Mouse (Mus musculus) left cerebral cortex, adult 8-10 months (tissue): ENCODE measurements around the gene Wars. TPM values are rescaled to one million over a fixed set of nuclear protein-coding genes. Genes with fewer than 3 reads are reported as not detected.

Experiments used
- DNase-seq, 2 experiments: peaks; one replicate each; pipeline ENCODE4 v3.0.0; 2022; ENCODE audit warnings: low spot score in 2 of 2
- total RNA-seq, 4 experiments: library from RNA; stranded (reverse); gene quantifications; 2 replicates each; pipeline ENCODE4 v1.2.4; 2022

Wars gene
- total RNA-seq, result 10 to 100 TPM; 76.5 to 92.1 (median 83.0) TPM

GRCm38 (mm10) chr12:108893715-108894431 lies at the start of gene Wars:
Wars (minus strand) TSS chr12:108894174.
- peak; percentile 88 to 96 for DNase-seq

- peak in 1 of 2 experiments; percentile 28 for DNase-seq
Measured at GRCm38 (mm10) chr12:108942203-108942923, 48.4 kb upstream of the Wars start.

GRCm38 (mm10) chr12:108941282-108941681 lies 47.3 kb upstream of the Wars start:
- no peak for DNase-seq

DNA sequence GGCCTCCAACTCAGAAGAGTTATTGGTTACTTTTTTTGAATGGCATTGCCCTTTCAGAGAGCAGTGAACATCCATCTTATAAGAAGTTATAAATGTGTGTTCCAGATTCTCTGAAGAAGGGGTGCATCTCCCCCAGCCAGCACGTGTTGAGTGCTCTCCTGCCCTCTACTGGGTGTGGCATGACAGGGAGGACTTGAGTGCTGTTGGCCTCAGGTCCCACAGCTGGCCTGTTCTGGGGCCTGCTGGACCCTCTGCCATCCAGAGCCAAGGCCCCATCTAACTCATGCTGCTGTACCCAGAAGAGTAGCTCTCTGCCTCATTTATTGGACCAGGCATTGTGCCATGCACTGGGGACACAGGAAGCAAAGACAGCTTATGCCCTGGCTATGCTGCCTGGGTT lies 46.3 kb upstream of the Wars start:
- no peak for DNase-seq

DNA sequence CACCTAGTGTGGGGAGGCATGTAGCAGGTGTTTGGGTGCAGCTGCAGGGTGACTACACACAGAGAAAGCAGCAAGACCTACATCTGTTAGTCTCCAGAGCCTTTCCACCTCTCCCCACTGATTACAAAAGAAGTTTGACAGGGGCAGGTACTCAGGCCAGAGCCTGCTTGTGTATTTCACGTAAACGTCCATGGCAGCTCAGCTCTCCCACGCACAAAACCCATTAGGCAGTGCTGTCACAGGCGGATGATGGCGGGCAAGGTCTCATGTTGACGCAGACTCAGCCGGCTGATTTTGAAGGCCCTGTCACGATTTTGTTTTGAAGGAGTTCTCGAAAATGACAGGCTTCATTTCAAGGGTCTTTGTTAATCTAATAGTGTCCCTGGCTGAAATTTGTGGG lies 45.3 kb upstream of the Wars start:
- no peak for DNase-seq

DNA sequence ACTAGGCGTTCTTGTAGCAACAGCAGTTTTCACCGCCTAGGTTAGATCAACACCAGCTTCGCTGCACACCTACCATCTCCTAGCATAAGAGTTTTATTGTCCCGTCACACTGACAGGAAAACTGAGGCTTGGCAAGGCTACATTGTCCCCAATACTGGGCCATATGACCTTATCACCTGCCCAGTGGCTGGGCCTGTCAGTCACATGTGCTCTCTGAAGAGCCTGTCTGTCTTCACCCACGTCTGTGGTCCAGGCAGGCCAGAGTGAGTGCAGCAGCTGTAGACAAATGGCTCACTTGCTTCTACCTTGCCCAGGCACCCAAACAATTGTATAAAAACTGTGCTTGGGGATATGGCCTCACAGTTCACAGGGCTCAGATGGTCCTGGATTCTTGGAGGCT lies 44.9 kb upstream of the Wars start:
- DNase-seq, result no peak

- DNase-seq, result no peak
Measured at GRCm38 (mm10) chr12:108937506-108937905, 43.5 kb upstream of the Wars start.

DNA sequence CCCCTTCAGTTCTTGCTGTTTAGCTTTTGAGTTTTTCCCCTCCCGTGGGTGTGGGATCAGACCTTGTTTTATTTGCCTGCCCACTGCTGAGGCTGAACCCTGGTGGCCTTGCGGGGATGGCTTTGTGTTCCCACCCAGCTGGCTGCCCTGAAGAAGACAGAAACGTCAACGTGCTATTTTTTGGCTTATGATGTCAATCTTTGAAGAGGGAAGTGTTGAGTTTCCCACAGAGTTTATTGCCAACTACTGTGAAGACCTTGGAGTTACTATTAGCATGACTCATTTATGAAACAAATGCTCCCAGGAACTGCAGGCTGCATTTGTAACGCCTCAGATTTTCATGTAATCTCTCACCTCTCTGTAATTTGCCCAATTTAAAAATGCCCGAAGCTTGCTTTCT lies 42.9 kb upstream of the Wars start:
- DNase-seq, result no peak

DNA sequence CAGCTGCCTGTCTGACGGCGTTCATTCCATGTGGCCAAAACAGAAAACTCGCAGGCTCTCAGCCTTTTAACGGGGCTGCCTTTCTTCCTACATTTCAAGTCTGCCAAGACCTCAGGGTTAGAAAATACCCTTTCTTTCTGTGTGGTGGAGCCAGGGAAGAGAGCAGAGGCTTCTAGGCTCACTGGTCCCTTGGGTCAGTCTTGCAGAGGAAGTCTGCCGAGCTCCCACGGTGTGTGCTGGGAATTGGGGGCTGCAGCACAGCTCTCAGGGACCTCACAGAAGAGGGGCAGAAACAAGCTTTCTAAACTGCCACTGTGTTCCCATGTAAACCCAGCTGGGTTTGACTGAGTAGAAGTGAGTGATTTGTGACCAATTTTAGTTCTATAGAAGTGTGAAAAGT lies 40.3 kb upstream of the Wars start:
- no peak for DNase-seq

DNA sequence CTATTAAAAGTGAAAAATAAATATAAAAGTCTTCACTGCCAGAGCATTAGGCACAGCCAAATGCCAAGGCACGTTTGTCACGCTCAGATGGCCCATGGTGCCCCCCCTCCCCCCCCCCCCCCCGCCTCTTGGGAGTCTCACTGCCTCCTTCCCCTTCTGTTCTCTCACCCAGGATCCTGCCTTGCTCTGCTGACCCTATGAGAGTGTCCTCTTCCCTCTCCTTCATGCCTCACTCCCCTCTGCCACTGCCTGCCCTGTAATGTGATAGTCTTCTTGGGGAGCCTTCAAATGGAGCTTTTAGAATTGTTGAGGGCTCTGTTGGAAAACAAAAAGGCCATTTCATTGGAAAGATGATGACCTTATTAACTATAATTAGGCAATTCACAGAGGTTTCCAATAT lies 38.1 kb upstream of the Wars start:
- DNase-seq, result no peak

DNA sequence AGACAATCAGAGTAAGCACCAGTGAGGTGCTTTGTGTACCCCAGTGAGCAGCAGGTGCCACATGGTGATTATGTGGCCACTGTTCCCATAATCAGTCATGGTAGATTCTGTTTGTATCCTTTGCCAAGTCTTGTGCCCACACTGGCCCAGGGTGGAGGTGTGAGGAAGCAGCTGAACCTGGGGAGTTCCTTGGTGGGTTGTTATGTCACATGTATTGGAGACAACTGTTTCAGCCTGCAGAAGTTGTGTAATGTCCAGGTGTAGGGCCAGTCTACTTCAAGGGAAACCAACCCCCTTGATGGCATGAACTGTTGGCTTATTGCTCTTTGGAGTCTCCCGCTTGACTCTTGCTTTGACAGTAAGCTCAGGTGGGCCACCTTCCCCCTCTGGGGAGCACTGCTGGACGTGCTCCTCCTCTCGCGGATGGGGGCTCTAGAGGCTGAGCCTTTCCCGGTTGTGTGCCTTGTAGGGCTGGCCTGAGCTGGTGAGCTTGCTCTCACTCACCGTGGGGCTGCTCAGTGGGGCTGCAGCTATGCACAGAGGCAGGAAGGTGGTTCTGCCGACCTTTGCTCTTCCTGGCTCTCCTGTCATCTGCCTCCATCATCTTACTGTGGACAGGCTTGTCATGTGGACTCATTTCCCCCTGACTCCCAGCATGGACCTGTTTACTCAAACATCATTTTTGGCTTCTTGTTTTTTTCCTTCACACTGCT lies 37.5 kb upstream of the Wars start:
- DNase-seq, result no peak

DNA sequence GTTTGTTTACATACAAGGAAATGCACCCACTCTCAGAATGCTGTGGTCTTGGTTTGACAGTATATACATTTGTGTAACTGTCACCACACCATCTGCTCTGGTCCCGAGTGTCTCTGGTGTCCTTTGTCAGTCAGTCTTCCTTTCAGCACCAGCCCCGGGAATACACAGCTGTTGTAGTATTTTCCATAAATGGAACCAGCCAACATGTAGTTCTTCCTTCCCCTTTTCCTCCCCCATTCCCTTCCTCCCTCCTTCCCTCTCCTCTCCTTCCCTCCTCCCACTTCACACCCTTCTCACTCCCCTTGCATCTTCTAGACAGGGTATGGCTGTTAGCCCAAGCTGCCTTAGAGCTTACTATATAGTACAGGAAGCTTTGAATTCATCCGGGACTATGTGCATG lies 35.5 kb upstream of the Wars start:
- no peak for DNase-seq

DNA sequence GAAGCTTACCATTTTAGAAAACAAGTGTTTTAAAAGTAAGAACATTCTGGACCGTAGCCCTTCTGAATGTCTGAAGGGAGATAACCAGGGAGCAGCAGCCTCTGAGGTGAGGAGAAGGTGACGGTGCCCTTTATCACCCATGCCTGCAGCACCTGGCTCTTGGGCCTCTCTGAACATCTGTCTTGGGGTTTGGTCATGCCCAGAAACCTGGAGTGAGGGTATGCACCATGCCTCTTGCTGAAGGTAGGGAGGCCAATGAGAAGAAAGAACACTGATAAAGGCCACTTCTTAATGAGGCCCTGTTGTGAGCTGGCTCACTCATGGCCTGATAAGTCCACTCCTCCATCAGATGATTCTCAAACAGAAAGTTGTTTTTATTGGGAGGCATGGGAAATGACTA lies 34.3 kb upstream of the Wars start:
- DNase-seq, result no peak

GRCm38 (mm10) chr12:108926606-108927111 lies 32.7 kb upstream of the Wars start:
- DNase-seq, result no peak

GRCm38 (mm10) chr12:108918753-108919152 lies 24.8 kb upstream of the Wars start:
- no peak for DNase-seq

DNA sequence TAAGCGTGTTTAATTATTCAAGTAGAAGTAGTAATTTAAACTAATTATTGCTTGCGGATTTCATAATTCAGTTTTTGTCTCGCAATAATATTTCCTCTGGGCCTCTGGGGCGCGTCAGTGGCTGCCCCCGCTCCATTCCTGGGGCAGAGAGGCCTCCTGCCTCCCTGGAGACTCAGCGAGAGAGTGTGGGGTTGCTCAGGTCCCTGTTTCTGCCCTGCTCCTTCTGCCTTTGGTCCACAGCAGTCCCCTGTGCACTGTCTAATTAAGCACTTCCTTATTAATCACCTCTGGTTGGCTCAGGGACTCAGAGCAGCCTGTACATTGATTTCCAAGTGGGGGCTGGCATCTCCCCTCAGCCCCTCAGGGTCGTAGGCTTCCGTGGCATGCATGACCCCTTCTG lies 23.5 kb upstream of the Wars start:
- no peak for DNase-seq

DNA sequence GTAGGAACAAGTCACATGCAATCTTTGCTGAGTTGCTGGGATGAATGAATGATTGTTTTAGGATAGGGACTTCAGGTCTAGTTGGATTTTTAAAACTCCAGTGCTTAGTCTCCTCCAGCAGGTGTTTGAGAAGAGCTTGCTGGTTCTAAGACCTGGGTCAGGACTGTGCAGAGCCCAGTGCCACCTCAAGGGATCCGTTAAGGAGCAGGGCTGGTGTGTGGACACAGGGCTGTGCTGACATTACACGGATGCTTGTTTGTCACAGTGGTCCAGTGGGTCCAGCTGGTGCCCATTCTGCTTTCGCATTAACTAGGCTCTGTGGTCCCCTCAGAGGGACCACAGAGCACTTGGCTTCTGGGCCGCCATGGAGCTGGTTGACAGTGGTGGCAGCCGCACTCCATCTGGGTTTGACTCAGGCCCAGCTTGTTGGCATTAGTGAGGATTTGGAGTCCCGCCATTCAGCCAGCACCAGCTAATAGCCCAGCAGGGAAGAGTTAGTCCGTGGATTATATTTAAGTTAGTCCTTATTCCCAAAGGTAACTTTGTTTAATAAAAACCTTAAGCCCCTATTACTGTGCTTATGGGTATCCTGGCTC lies 22.6 kb upstream of the Wars start:
- DNase-seq, result no peak

DNA sequence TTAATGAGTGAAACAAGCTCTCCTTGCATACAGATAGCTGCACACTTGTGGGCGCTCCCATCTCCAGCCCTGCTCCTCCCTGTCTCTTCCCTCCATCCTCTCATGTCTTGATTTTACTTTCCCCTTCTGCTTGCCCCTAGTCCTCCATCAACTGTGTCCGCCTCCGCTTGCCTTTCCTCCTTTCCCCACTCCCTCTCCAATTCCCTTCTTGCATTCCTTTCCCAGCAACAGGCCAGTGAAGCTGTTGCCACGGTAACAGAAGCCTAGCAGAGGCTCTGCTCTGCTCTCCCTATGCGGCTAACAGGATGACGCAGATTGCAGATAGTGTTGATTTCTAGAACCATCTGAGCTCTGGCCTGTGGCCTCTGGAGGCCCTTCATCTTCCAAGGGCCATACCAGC lies 21.9 kb upstream of the Wars start:
- peak in 1 of 2 experiments; percentile 61 for DNase-seq

- DNase-seq, result no peak
Measured at GRCm38 (mm10) chr12:108914709-108915340, 20.9 kb upstream of the Wars start.

DNA sequence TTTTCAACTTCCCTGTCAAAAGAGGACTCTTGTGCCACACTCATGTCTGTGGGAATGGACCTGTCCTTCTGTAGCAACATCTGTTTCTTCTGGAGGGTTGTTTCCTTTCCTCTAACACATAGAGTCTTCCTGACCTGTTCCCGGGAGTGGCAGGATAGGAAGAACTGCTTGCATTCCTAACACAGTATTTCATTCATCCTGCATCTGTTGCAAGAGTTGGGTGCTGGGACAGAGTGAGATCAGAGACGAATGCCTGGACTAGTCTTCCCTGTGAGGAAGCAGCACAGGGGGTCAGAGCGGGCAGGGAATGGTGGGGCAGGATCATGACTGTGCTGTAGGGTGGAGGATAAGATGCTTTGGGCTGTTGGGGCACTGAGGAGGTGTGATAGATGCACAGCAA lies 20.2 kb upstream of the Wars start:
- DNase-seq, result no peak

DNA sequence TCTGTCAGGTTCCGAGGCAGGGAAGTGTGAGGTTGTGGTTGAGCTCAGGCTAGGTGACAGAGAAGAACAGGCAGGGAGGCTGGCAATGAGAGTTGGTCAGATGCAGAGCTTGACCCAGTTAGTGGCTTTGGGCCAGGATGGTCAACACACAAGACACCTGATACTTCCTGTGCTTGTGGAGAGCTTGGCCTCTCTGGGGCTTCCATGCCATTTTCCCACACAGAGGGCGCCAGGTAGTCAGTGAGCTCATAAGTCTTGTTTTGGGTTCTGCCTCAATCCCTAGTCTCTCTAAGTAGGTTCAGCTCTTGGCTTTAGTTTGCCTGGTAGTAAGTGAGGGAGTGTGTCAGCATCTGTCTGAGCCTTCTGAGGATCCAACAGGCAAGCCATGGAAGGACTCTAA lies 18.5 kb upstream of the Wars start:
- DNase-seq, result no peak
